Mouse (Mus musculus): ENCODE data around the gene Them7. TPM values are rescaled to one million over a fixed set of nuclear protein-coding genes. Genes with fewer than 3 reads are reported as not detected.

The Them7 gene
- total and polyA plus RNA-seq, 3 experiments = not detected

- H3K4me3 ChIP-seq (ENCODE audit: control insufficient read depth in 1 of 2, insufficient read depth in 1 of 2, low read depth in 2 of 2, low read length in 2 of 2) = no peak overlapping the region
- DNase-seq (ENCODE audit: low read depth, low spot score) = no peak
- H3K9ac ChIP-seq (ENCODE audit: control insufficient read depth, low read depth, low read length, poor library complexity, severe bottlenecking) = no peak overlapping the region
- H3K9me3 ChIP-seq (replicated peaks; ENCODE audit: insufficient read depth, low read length) = no peaks in the 10 kb centered on the region
- H3K4me1 ChIP-seq (ENCODE audit: control insufficient read depth in 1 of 2, insufficient read depth in 2 of 2, low read length in 2 of 2) = no peaks in the 10 kb centered on the region
- H3K36me3 ChIP-seq (ENCODE audit: control insufficient read depth in 1 of 2, insufficient read depth in 2 of 2, low read length in 2 of 2) = no peaks in the 10 kb centered on the region
- no peak overlapping the region for H3K27ac ChIP-seq (ENCODE audit: control insufficient read depth, low read depth, low read length)
- H3K79me2 ChIP-seq (ENCODE audit: control insufficient read depth, insufficient read depth, low read length, poor library complexity) = no peaks in the 10 kb centered on the region
- H3K27me3 ChIP-seq (ENCODE audit: control insufficient read depth in 1 of 2, insufficient read depth in 2 of 2, low read length in 2 of 2) = peaks cover 2 to 7% of the 10 kb centered on the region in 2 experiments; a peak in 3 of 4 replicates
- no peak for TF ChIP-seq RCOR1 (IDR thresholded peaks at IDR 0.05; ENCODE audit: low read depth, low read length)
Measured at GRCm38 (mm10) chr2:105282407-105283077, 58.4 kb downstream of the Them7 start.

- Histone ChIP-seq H3K27me3 (ENCODE audit: control insufficient read depth in 1 of 2, insufficient read depth in 2 of 2, low read length in 2 of 2) (peaks cover 2 to 10% of the 10 kb centered on the region in 2 experiments; a peak in 3 of 4 replicates), H3K9me3 (replicated peaks; ENCODE audit: insufficient read depth, low read length) (no peaks in the 10 kb centered on the region), H3K4me1 (ENCODE audit: control insufficient read depth in 1 of 2, insufficient read depth in 2 of 2, low read length in 2 of 2) (no peaks in the 10 kb centered on the region), H3K36me3 (ENCODE audit: control insufficient read depth in 1 of 2, insufficient read depth in 2 of 2, low read length in 2 of 2) (no peaks in the 10 kb centered on the region), H3K27ac (ENCODE audit: control insufficient read depth, low read depth, low read length) (no peak overlapping the region), H3K9ac (ENCODE audit: control insufficient read depth, low read depth, low read length, poor library complexity, severe bottlenecking) (no peak overlapping the region), H3K4me3 (ENCODE audit: control insufficient read depth in 1 of 2, insufficient read depth in 1 of 2, low read depth in 2 of 2, low read length in 2 of 2) (no peak overlapping the region), H3K79me2 (ENCODE audit: control insufficient read depth, insufficient read depth, low read length, poor library complexity) (no peaks in the 10 kb centered on the region)
- TF ChIP-seq MEF2A (IDR thresholded peaks at IDR 0.05; ENCODE audit: extremely low read depth, insufficient replicate concordance, low read depth, low read length, poor library complexity, severe bottlenecking) = no peak
- no peak for TF ChIP-seq E2F4 (IDR thresholded peaks at IDR 0.05; ENCODE audit: borderline replicate concordance, low read depth, low read length)
- TF ChIP-seq POLR2AphosphoS2 (IDR thresholded peaks at IDR 0.05; ENCODE audit: low read length) = no peak
- TF ChIP-seq GATA1 (IDR thresholded peaks at IDR 0.05; ENCODE audit: low read depth, low read length) = no peak
- no peak for TF ChIP-seq NELFE (IDR thresholded peaks at IDR 0.05; ENCODE audit: low read depth, low read length)
- no peak for TF ChIP-seq SIN3A (IDR thresholded peaks at IDR 0.05; ENCODE audit: low read length)
- TF ChIP-seq BHLHE40 (IDR thresholded peaks at IDR 0.05; ENCODE audit: borderline replicate concordance, low read depth, low read length) = no peak
- TF ChIP-seq RCOR1 (IDR thresholded peaks at IDR 0.05; ENCODE audit: low read depth, low read length) = no peak
- TF ChIP-seq USF1 (IDR thresholded peaks at IDR 0.05; ENCODE audit: low read depth, low read length) = no peak
- no peak for TF ChIP-seq POLR2AphosphoS5 (IDR thresholded peaks at IDR 0.05; ENCODE audit: borderline replicate concordance, low read depth, low read length)
- TF ChIP-seq GABPA (IDR thresholded peaks at IDR 0.05; ENCODE audit: low read depth, low read length) = no peak
- no peak for TF ChIP-seq POLR2A (IDR thresholded peaks at IDR 0.05; ENCODE audit: control insufficient read depth in 1 of 2, insufficient read depth in 1 of 2, low read depth in 1 of 2, low read length in 2 of 2, poor library complexity in 1 of 2)
- no peak for DNase-seq (ENCODE audit: low read depth, low spot score)
Measured at GRCm38 (mm10) chr2:105283811-105284210, 59.7 kb downstream of the Them7 start.

- TF ChIP-seq NRF1 (IDR thresholded peaks at IDR 0.05; ENCODE audit: insufficient read depth, low read depth, low read length, poor library complexity, severe bottlenecking) (no peak), ELF1 (IDR thresholded peaks at IDR 0.05; ENCODE audit: low read depth, low read length) (no peak), ETS1 (IDR thresholded peaks at IDR 0.05; ENCODE audit: low read depth, low read length) (no peak), MEF2A (IDR thresholded peaks at IDR 0.05; ENCODE audit: extremely low read depth, insufficient replicate concordance, low read depth, low read length, poor library complexity, severe bottlenecking) (no peak), MYC (IDR thresholded peaks at IDR 0.05; ENCODE audit: low read depth, low read length) (no peak), TAL1 (IDR thresholded peaks at IDR 0.05; ENCODE audit: low read length) (no peak), SMC3 (IDR thresholded peaks at IDR 0.05; ENCODE audit: low read depth, low read length) (no peak), CHD2 (IDR thresholded peaks at IDR 0.05; ENCODE audit: low read length) (no peak), EP300 (IDR thresholded peaks at IDR 0.05; ENCODE audit: low read depth in 1 of 2, low read length in 2 of 2) (no peak), MYB (IDR thresholded peaks at IDR 0.05; ENCODE audit: low read depth, low read length) (no peak), MAZ (IDR thresholded peaks at IDR 0.05; ENCODE audit: low read depth, low read length) (no peak), TBP (IDR thresholded peaks at IDR 0.05; ENCODE audit: low read depth, low read length) (no peak), CTCF (IDR thresholded peaks at IDR 0.05 in 2 of 3, conservative IDR thresholded peaks at IDR 0.05 in 1 of 3; ENCODE audit: control insufficient read depth in 1 of 3, insufficient read depth in 1 of 3, low read depth in 2 of 3, low read length in 3 of 3, poor library complexity in 1 of 3, severe bottlenecking in 1 of 3) (no peak), CHD1 (IDR thresholded peaks at IDR 0.05; ENCODE audit: low read depth, low read length) (no peak), RAD21 (IDR thresholded peaks at IDR 0.05; ENCODE audit: low read depth, low read length) (no peak), USF1 (IDR thresholded peaks at IDR 0.05; ENCODE audit: low read depth, low read length) (no peak)
- H3K36me3 ChIP-seq (ENCODE audit: control insufficient read depth in 1 of 2, insufficient read depth in 2 of 2, low read length in 2 of 2) = no peaks in the 10 kb centered on the region
- no peaks in the 10 kb centered on the region for H3K9me3 ChIP-seq (replicated peaks; ENCODE audit: insufficient read depth, low read length)
- H3K27me3 ChIP-seq (ENCODE audit: control insufficient read depth in 1 of 2, insufficient read depth in 2 of 2, low read length in 2 of 2) = peaks cover 2 to 10% of the 10 kb centered on the region in 2 experiments; a peak in 3 of 4 replicates
- H3K27ac ChIP-seq (ENCODE audit: control insufficient read depth, low read depth, low read length) = no peak overlapping the region
- no peaks in the 10 kb centered on the region for H3K79me2 ChIP-seq (ENCODE audit: control insufficient read depth, insufficient read depth, low read length, poor library complexity)
- DNase-seq (ENCODE audit: low read depth, low spot score) = no peak
- H3K9ac ChIP-seq (ENCODE audit: control insufficient read depth, low read depth, low read length, poor library complexity, severe bottlenecking) = no peak overlapping the region
- no peaks in the 10 kb centered on the region for H3K4me1 ChIP-seq (ENCODE audit: control insufficient read depth in 1 of 2, insufficient read depth in 2 of 2, low read length in 2 of 2)
- H3K4me3 ChIP-seq (ENCODE audit: control insufficient read depth in 1 of 2, insufficient read depth in 1 of 2, low read depth in 2 of 2, low read length in 2 of 2) = no peak overlapping the region
Measured at GRCm38 (mm10) chr2:105284855-105285254, 60.7 kb downstream of the Them7 start.
